Mouse (Mus musculus) right cerebral cortex, postnatal 4 days (tissue): ENCODE data around the gene Wars2.

Experiments used
- DNase-seq: peaks from one replicate; pipeline ENCODE4 v3.0.0-alpha.2; 2022

The Wars2 gene

GRCm38 (mm10) chr3:99193576-99193975 lies 52.7 kb downstream of the Wars2 start:
- no peak for DNase-seq

- no peak for DNase-seq
Observed at GRCm38 (mm10) chr3:99203331-99203730, 62.5 kb downstream of the Wars2 start.

- DNase-seq, result no peak
Observed at GRCm38 (mm10) chr3:99208416-99208815, 67.5 kb downstream of the Wars2 start.

GRCm38 (mm10) chr3:99211105-99211698 lies 70.3 kb downstream of the Wars2 start:
- DNase-seq, result no peak

GRCm38 (mm10) chr3:99227807-99228206 lies 86.9 kb downstream of the Wars2 start:
- no peak for DNase-seq

GRCm38 (mm10) chr3:99233393-99234318 lies 92.8 kb downstream of the Wars2 start:
- DNase-seq, result peak; percentile 63

GRCm38 (mm10) chr3:99234319-99234869 lies 93.5 kb downstream of the Wars2 start:
- no peak for DNase-seq

GRCm38 (mm10) chr3:99235116-99235803 lies 94.4 kb downstream of the Wars2 start:
- DNase-seq, result no peak

GRCm38 (mm10) chr3:99235804-99236755 lies 95.2 kb downstream of the Wars2 start:
- no peak for DNase-seq

- no peak for DNase-seq
Observed at GRCm38 (mm10) chr3:99238691-99239090, 97.8 kb downstream of the Wars2 start.

GRCm38 (mm10) chr3:99239301-99240045 lies 98.6 kb downstream of the Wars2 start:
- DNase-seq, result no peak

GRCm38 (mm10) chr3:99240213-99240720 lies 99.4 kb downstream of the Wars2 start, which contains the start of gene Tbx15:
Tbx15 (plus strand) TSS chr3:99240381.
- no peak for DNase-seq

- no peak for DNase-seq
Observed at GRCm38 (mm10) chr3:99240811-99241738, 100.2 kb downstream of the Wars2 start.

- DNase-seq, result no peak
Observed at GRCm38 (mm10) chr3:99242481-99242880, 101.6 kb downstream of the Wars2 start.

GRCm38 (mm10) chr3:99245341-99245740 lies 104.5 kb downstream of the Wars2 start:
- DNase-seq, result no peak

- no peak for DNase-seq
Observed at GRCm38 (mm10) chr3:99246629-99247028, 105.8 kb downstream of the Wars2 start.

- DNase-seq, result no peak
Observed at GRCm38 (mm10) chr3:99247586-99247985, 106.7 kb downstream of the Wars2 start.

GRCm38 (mm10) chr3:99247996-99248801 lies 107.3 kb downstream of the Wars2 start:
- DNase-seq, result no peak
